Mouse (Mus musculus) adrenal gland, postnatal 10 days (tissue): ENCODE data around the gene Ntsr1. TPM values are rescaled to one million over a fixed set of nuclear protein-coding genes. Genes with fewer than 3 reads are reported as not detected.

Experiments used
- DNase-seq: peaks from one replicate; pipeline ENCODE4 v3.0.0; 2021; ENCODE audit warnings: mixed read lengths
- total RNA-seq, 2 experiments: library from RNA; stranded (reverse); gene quantifications; 2 replicates each; pipeline ENCODE4 v1.2.3; 2021

Gene Ntsr1
- total RNA-seq, 2 experiments from 2014 or later, result 0.06 TPM; not detected in 1

DNA sequence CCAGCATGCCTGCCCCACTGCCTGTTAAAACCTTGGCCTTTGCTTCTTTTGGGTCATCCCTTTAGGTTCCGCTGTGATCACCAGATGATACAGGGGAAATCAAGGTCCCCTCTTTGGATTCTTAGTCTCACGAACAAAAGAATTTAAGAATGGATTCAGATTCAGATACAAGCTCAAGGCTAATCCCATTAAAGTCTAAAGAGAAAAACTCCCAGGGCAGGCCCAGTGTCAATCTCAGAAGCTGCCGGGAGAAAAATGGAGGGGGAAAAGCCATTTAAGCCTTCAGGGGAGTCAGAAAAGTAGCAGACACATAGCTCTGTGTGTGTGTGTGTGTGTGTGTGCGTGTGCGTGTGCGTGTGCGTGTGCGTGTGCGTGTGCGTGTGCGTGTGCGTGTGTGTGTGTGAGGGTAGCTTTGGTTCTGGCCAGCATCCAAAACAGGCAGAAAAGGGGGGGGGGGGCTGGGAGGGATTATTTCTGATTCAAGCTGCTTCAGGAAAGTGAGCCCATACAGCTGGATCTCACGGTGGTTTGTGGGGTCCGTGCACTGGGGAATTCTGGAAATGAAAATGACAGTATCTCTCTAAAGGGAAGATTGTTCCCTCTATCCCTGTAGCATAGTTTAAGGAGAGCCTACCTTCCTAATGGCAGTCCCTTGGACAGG, 8.8 kb downstream of the Ntsr1 start:
- DNase-seq, result no peak

DNA sequence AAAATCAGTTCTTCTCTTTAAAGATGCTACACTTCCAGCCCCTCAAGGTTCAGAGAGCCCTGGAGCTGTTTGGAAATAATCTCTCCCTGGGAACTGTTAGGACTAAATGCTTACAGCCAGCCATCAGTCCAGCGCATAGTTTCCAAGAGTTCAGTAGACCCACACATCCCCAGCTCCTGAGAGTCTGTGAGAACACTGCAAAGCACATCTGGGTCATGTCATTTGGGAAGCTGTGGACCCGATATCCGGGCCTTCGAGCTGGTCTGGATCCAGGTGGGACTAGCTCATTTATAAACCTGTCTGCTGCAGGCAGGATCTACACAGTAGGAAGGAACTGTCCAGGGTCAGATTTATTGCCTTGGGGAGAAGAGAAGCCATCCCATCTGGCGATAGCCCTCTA, 11.1 kb downstream of the Ntsr1 start:
- DNase-seq, result no peak

DNA sequence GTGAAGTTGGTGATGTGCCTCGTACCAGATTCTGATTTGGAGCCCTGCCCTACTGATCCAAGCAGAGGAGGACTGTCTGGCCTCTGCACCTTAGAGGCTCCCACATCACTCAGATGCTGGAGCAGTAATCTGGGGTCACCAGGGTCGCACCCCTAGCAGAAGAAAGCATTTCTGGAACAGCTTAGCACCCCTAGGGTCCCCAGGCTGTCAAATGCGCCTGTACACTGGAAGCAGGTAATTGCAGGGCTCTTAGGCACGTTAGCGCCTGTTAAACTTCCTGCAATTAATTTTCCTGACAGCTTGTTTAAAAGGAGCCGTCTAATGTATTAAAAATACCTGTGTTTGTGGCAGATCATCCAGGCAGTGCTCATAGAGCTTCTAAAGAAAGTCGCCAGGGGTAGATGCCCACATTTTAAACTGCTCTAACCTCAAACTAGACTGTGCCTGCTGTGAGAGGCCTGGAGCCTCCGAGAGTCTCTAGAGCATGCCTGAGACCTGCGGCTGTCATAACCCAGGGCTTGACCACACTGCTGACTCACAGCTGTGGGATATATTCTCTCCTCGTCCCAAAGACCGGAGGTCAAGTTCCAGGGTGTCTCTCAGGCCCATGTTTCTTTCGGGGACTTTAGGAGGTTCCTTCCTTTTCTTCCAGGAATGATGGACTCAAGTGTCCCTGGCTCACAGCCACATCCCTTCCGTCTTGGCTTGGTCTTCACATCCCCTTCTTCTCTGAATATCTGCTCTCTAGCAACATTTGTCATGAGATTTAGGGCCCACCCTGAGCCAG, 12.3 kb downstream of the Ntsr1 start:
- DNase-seq, result no peak

DNA sequence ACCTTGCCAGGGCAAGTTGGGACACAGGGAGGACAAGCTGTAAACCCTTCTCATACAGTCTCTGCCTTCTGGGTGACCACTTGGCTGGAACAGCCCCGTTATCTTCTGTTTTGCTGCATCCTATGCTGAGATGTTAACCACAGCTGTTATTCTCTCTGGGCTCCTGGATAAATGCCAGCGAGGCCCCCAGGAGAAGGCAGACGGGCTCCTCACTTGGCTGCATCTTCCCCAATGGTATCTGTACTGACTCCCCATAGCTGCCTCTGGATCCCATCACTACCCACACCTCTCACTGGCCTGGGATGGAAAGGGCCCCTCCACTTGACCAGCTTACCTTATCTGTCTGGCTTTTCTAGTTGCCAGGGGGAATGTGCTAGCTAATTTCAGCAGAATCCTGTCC, 13.2 kb downstream of the Ntsr1 start:
- DNase-seq, result no peak

DNA sequence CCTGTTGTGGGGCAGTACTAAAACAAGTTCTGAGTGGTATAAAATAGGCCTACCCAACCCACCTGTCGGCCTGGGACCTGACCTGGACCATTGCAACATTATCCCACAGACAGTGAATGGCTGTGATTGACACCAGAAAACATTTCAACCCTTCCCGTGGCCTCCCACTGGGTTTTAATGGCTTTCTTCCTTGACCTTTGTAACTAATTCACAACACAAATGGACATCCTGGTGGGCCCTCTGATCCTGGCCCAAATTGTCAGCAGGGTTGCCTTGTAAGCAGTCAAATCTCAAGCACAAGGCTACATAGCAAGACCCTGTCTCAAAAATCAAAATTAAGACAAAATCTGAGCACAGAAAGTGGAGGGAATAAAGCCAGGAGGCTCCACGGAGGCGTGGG, 14.1 kb downstream of the Ntsr1 start:
- no peak for DNase-seq

DNA sequence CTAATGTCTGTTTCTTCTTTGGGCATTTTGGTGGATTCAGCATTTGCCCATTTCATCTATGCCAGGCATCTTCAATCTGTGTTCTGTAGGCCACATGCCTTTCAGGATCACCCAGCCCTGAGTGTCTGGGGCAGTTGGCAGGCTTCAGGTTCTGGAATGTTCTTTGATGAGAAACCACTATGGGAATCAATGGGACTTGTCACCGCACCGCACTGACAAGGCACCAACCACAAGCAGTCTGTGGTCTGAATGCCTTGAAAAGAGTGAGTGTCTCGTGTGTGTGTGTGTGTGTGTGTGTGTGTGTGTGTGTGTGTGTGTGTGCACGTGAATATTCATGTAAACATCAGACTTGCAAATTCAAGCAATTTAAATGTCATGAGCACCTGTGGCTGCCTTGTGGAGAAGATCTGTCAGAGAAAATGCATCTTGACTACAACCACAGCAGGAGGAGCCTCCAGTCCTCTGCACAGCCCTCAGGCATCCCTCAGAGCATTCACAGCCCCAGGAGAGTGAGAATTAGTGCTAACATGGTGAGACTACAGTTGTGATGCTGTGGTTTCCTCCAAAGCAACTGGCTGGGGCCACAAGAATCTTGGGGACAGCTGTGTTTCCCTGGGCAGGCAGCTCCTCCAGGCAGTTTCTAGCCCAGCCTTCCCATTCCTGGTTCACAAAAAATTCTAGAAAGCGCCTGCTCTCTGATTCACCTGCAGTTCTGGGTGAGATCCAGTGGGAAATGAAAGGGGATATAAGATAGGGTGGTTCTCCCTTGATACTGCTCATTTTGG, 21.9 kb downstream of the Ntsr1 start:
- DNase-seq, result no peak

DNA sequence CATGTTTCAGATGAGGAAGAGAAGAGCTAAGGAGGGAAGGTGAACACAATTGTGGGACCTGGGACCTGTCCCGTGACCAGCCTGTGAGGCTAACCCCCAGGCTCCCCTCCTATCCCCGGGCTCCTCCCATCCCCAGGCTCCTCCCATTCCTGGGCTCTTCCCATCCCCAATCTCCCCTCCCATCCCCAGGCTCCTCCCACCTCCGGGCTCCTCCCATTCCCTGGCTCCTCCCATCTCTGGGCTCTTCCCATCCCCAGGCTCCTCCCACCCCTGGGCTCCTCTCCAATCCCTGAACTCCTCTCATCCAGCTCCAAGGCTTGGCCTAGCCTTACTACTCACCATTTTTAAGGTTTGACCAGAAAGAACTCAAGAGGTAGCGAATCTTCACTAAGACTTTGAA, 23.0 kb downstream of the Ntsr1 start:
- DNase-seq, result no peak

DNA sequence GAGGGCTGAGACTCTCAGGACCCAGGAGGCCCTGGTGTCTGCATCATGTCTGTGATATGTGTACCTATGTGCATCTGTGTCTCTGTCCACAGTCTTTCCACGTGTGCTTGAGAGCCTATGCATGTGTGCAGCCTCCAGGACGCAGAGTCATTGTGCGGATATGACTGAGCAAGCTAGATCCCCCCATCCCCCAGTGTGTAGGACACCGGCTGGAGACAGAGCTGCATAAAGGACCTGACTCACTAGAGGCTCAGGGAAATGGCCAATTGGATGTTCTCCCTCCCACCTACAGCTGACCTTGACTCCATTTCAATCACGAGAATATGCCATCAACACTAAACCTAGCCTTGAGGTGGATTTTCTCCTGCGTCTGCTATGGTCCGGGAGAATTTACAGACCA, 27.7 kb downstream of the Ntsr1 start:
- no peak for DNase-seq

DNA sequence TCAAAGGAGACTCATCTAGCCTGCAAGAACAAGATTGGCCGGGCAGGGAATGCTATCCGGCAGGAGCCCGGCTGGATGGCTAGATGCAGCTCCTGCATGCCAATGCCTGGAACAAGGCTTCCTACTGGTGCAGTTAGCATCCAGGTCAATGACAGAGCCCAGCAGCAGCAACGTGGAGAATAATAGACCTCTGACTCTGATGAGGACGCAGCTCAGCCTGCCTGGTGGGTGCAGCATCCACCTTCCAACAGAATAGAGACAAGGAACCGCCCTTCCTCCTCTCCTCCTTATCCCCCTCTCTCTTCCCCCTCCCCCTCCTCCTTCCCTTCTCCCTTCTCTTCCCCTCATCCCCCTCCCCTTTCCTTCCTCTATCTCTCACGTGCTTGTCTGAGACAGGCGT, 28.1 kb downstream of the Ntsr1 start:
- DNase-seq, result no peak

DNA sequence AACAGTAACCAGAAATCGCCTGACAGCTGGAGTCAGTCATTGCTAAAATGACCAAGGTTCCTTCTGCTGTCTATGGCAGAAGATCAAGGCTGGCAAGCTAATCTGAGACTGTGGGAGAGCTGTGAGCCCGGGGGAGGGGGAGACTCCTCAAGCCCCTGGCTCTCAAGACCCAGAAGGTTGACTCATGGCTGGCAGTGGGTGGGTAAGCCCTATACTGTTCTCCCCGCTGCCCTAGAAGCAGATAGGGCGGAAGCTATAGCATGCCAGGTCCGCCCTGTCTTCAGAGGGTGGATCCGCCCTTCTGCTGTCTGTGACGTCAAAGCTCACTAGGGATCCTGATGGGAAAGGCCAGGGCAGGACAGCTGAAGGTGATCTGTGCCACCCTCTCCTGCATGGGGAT, 30.4 kb downstream of the Ntsr1 start:
- peak; percentile 7 for DNase-seq

DNA sequence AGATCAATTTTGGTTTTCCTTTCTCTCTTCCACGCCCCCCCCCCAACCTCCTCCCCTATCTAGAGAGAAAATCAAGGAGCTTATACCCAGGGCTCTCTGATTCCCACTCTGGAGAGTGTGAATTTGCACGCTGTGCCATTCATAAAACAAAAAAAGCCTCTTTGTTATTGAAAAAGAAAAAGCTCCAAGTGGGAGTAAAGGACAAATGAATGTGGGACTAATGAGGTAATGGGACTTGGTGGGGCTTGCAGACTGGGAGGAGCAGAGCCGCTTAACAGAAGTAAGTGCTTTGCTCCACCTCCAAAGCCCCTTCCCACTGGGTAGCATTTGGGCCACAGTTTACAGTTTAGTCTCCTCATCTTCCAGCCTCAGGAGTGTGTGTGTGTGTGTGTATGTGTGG, 30.8 kb downstream of the Ntsr1 start:
- DNase-seq, result no peak

DNA sequence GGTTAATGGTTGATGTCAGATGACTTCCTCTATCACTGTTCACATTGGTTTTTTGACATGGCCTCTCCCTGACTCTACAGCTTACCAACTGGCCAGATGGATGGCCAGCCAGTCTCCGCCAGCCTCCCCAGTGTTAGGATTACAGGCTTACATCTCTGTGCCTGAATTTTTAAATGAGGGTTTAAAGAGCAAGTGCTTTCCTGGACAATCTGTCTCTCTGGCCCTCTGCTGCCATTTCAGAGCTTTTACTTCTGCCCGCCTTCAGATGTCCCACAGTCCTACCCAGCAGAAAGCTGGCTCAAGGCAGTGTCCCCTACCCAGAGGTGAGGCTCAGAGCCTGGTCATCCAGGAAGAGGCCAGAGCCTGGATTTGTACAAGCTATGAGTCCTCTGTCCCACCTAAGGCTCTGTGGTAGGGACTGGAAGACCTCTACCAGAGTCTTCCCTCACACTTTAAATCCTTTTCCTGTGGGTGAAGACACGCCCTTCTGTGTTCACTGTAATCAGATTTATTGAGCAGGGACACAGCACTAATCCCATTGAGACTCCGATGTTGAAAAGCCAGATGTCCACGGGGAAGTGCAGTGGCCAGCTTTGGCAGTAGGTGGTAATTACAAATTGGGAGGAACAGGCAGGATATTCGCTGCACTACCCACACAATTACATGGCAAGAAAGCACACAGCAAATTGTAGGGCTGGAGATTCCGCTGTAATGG, 32.1 kb downstream of the Ntsr1 start:
- no peak for DNase-seq

DNA sequence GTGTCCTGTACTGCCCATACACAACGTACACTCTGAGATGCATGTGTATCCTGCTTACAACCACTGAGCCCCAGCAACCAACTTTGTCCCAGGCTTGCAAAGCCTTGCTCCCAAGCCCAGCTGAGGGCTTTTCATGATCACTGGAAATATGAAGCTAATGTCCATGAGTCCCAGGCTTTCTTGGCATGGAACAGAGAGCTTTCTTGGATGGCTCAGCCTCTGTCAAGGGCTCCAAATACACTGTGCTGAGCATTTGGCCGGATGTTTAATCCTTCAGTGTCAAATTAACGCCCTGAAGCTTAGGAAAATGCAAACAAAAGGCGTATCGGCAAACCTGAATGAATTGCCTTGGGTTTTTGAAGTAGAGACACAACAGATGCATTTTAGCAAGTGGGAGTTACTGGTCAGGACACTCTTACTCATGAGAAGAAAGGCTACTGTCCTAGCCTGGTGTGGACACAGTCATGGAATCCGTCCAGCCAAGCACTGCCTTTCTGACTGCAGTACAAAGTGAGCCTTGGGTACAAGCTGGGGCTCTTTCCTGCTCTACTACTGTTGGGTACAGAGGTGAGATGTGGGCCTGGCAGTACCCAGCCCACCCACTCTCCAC, 32.7 kb downstream of the Ntsr1 start:
- DNase-seq, result no peak

DNA sequence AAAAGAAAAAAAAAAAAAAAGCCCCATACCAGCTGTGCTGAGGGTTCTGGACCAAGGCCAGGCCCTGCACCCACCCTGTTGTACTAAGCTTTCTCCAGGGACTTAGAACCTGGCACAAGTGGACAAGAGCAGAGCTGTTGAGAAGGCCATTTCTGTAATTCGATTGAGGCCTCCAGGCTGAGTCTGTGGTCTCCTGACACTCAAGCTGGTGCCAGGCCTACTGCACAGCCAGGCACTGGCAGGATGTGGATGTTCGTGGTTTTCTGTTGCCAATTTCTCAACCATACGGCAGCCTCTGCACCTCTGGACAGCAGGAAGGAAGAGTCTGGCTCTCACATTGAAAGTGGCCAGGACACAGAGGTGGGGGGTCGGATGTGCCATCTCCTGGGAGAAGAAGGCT, 33.5 kb downstream of the Ntsr1 start:
- no peak for DNase-seq

DNA sequence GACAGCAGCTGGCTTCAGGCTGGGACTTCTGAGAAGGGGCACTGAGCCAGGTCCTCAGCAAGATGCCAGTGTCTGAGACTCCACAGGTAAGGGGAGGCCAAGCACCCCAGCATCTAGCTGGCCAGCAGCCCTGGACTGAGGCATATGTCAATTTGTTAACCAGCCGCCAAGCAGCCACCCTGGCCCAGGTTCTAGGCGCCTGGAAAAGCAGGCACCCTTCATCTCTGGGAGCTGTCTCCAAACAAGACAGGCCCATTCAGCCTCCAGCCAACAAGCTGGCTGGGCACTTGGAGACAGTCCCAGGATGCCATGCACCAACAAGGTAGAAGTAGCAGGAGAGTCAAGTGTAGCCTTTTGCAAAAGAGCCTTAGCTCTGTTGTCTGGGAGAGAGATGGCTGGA, 43.9 kb downstream of the Ntsr1 start:
- no peak for DNase-seq

DNA sequence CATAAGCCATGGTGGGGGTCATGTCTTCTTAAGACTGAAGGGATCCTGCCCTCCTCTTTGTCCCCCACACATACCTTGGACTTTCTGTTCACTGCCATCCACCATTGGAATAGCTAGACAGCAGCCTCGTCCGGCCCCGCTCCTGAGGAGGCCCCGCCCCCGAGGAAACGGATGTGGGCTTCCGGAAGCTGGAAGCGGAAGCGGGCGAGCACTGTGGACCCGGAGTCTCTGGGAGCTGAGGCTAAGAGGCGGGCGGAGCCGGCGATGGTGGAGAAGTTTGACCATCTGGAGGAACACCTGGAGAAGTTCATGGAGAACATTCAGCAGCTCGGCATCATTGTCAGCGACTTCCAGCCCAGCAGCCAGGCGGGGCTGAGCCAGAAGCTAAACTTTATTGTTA, 45.3 kb downstream of the Ntsr1 start:
- no peak for DNase-seq

DNA sequence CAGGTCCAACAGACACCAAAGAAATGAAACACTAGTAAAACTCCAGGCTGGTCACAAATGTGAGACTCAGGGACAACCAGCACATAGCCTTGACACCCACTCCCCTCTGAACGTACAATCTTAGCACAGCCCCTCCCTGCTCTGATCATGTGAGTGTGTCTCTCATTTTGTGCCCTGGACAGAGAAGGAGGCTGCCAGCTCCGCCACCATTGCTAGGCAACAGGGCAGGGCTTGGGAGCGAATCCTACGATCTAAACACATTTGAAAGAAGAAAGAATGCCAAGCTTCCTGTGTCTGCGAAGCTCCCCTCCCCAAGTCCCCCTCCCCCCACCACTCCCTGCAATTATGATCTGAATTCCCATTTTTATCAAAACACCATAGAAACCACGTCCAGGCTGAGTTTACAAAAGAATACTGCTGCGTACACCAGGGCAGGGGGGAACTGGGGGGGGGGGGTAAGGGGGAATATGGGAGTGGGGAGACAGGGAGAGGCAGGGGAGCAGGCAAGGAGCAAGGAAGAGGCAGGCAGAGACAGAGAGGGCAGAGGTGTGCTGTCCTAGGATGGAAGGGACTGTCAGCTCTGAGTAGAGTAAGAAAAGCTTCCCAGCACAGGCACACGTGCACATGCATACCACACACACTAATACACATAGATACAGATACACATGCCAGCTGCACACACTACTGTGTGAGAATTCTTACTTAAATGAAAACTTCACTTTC, 47.8 kb downstream of the Ntsr1 start:
- no peak for DNase-seq

DNA sequence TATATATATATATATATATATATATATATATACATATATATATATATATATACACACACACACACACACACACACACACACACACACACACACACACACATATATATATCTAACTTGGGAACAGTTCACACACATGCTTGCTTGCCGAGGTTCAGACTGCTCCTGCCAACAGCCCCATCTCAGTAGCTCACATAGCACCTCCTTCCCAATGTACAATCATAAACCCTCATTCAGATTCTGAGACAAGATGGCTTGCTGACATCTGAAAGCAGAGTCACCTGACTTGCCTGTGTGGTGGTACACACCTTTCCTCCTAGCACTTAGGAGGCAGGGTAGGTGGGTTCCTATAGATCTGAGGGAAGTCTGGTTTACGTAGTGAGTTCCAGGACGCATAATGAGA, 52.6 kb downstream of the Ntsr1 start:
- DNase-seq, result no peak

DNA sequence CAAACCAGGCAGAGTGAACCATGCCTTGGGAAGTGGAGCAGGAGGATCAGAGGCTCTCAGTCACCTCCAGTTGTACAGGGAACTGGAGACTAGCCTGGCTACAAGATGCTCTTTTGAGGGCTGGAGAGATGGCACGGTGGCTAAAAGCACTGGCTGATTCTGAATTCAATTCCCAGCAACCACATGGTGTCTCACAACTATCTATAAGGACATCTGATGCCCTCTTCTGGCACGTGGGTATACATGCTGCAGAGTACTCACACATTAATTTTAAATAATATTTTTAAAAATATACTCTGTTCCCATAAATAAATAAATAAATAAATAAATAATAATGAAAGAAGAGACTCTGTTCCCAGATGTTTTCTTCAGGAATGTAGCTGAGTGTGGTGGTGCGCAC, 55.4 kb downstream of the Ntsr1 start:
- DNase-seq, result no peak

DNA sequence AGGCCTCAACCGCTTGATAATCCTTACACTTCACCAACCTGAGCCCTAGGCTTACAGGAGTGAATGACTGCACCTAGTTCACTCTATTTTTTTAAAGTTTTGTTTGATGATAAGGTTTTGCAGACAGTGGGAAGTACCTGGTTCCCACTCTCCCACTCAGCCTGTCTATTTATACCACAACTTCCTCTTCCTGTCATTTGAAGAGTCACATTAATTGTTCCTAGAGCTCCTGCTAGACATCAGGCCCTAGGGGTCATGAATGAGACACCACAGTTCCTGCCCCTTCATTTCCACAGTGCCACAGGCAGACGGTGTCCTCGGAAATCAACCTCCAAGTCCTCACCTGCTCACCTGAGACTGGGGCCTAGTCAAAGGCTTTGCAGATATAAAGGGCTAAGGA, 56.7 kb downstream of the Ntsr1 start:
- DNase-seq, result no peak

DNA sequence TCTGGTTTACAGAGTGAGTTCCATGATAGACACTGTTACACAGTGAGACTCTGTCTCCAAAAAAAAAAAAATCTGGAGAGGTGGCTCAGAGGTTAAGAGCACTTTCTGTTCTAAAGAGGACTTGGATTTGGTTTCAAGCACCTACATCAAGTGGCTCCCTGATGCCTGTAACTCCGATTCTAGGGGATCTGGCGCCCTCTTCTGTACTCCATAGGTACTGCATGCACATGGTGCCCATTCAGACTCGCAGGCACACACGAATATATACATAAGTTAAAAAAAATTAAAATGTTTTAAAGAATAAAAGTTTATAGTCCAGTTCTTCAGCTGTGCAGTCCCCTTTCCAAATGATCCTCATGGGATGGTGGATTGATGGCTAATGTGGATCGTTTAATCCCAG, 60.5 kb downstream of the Ntsr1 start:
- DNase-seq, result peak; percentile 25

DNA sequence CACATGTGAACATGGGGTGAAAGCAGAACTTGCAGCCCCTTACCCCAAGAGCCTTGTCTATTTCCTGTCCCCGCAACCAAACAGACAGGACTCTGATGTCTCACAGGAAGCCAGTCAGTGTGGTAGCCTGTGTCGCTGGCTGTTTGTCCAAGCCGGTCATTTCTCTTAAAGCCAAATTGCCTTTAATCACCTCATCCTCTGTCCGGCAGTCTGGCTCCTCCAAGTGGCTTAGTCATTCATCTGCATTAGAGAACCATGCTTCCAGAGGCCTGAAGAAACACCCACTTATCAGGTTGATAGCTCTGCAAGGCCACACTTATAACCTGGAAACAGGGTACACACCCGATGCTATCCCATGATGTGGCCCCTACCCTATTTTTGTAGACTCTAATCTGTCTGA, 62.4 kb downstream of the Ntsr1 start:
- no peak for DNase-seq
